Mouse (Mus musculus) testis, postnatal 14 days (tissue): ENCODE data around the gene Acbd6.

Experiments used
- DNase-seq: peaks from one replicate; pipeline ENCODE4 v3.0.0; 2021; ENCODE audit warnings: low spot score

Gene Acbd6

GRCm38 (mm10) chr1:155560678-155561077 lies 2.8 kb downstream of the Acbd6 start:
- DNase-seq = no peak

- no peak for DNase-seq
Observed at GRCm38 (mm10) chr1:155562206-155562605, 4.3 kb downstream of the Acbd6 start.

- DNase-seq = peak; percentile 21
Observed at GRCm38 (mm10) chr1:155564741-155565140, 6.8 kb downstream of the Acbd6 start.

GRCm38 (mm10) chr1:155568133-155568532 lies 10.2 kb downstream of the Acbd6 start:
- no peak for DNase-seq

GRCm38 (mm10) chr1:155569340-155569739 lies 11.4 kb downstream of the Acbd6 start:
- no peak for DNase-seq

GRCm38 (mm10) chr1:155574966-155575673 lies 17.2 kb downstream of the Acbd6 start:
- no peak for DNase-seq

GRCm38 (mm10) chr1:155576432-155576831 lies 18.5 kb downstream of the Acbd6 start:
- DNase-seq = no peak

GRCm38 (mm10) chr1:155577316-155577715 lies 19.4 kb downstream of the Acbd6 start:
- no peak for DNase-seq

GRCm38 (mm10) chr1:155587961-155588360 lies 30.0 kb downstream of the Acbd6 start:
- DNase-seq = no peak

- DNase-seq = no peak
Observed at GRCm38 (mm10) chr1:155594141-155594540, 36.2 kb downstream of the Acbd6 start.

- DNase-seq = no peak
Observed at GRCm38 (mm10) chr1:155596576-155596975, 38.7 kb downstream of the Acbd6 start.

GRCm38 (mm10) chr1:155604706-155605105 lies 46.8 kb downstream of the Acbd6 start:
- DNase-seq = no peak

- DNase-seq = no peak
Observed at GRCm38 (mm10) chr1:155605391-155606155, 47.7 kb downstream of the Acbd6 start.

GRCm38 (mm10) chr1:155606156-155606531 lies 48.2 kb downstream of the Acbd6 start:
- no peak for DNase-seq

- no peak for DNase-seq
Observed at GRCm38 (mm10) chr1:155608524-155608923, 50.6 kb downstream of the Acbd6 start.

- no peak for DNase-seq
Observed at GRCm38 (mm10) chr1:155614426-155614825, 56.5 kb downstream of the Acbd6 start.

- DNase-seq = no peak
Observed at GRCm38 (mm10) chr1:155621075-155621474, 63.2 kb downstream of the Acbd6 start.

GRCm38 (mm10) chr1:155623192-155623591 lies 65.3 kb downstream of the Acbd6 start:
- DNase-seq = no peak

GRCm38 (mm10) chr1:155627746-155628145 lies 69.8 kb downstream of the Acbd6 start:
- DNase-seq = no peak

- no peak for DNase-seq
Observed at GRCm38 (mm10) chr1:155636648-155637047, 78.7 kb downstream of the Acbd6 start.

- DNase-seq = no peak
Observed at GRCm38 (mm10) chr1:155645816-155646215, 87.9 kb downstream of the Acbd6 start.

- DNase-seq = no peak
Observed at GRCm38 (mm10) chr1:155646345-155647307, 88.7 kb downstream of the Acbd6 start.
